Mouse (Mus musculus): ENCODE data around the gene Ivns1abp. TPM values are rescaled to one million over a fixed set of nuclear protein-coding genes. Genes with fewer than 3 reads are reported as not detected.

The Ivns1abp gene
- total RNA-seq, 2 experiments from 2014 or later = 257 to 290 TPM

Other genes with a start within 250 kb of the Ivns1abp start
- not detected for gene Gm47985, start 161.9 kb upstream of the Ivns1abp start, total RNA-seq (2021)
- not detected for gene Gm8947, start 152.1 kb upstream of the Ivns1abp start, total RNA-seq (2021)
- gene Gm47995, start 146.0 kb upstream of the Ivns1abp start, total RNA-seq (2021) = not detected
- gene 3110040M04Rik, start 140.4 kb upstream of the Ivns1abp start, total RNA-seq (2021) = not detected
- gene Gm47996, start 134.3 kb upstream of the Ivns1abp start, total RNA-seq (2021) = not detected
- gene Swt1, start 84.0 kb downstream of the Ivns1abp start, total RNA-seq (2021) = 1 to 10 TPM; 9.2 to 9.4 TPM
- 10 to 100 TPM; 21.3 to 22.6 TPM for gene Trmt1l, start 84.1 kb downstream of the Ivns1abp start, total RNA-seq (2021)
- gene Rnf2, start 156.5 kb downstream of the Ivns1abp start, total RNA-seq (2021) = 10 to 100 TPM; 62.9 to 79.5 TPM
- 1 to 10 TPM; 2.6 to 5.3 TPM for gene Fam129a, start 226.7 kb downstream of the Ivns1abp start, total RNA-seq (2021)